Mouse (Mus musculus): ENCODE results near the gene Cgas.

DNA sequence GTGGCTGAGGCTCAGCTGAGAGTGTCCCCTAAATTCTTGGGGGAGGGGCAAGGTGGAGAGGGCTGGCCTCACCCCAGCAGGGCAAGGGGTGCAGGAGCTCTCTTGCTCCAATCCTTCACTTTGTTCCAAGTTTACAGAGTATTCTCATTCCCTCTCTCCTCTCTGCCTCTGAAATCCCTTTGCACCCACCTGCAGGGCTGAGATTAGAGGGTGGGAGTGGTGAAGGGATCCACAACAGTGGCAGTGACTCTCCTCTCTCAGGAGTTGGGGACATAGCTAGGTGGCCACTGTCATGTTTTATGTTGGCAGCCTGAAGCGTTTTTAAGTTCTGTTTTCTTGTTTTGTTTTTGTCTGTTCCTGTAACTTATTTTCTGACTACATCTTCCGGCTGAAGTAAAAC lies 13.5 kb downstream of the Cgas start:
- no peak for TF ChIP-seq POLR2A (IDR thresholded peaks at IDR 0.05; ENCODE audit: low read depth, low read length)
- no peak for TF ChIP-seq CTCF (conservative IDR thresholded peaks at IDR 0.05; ENCODE audit: insufficient read depth, insufficient read length, low read depth, low read length)

All from kidney, adult 2 months (tissue).